Mouse (Mus musculus) kidney, adult 2 months (tissue): ENCODE data around the gene Uqcc1.

Source experiments
- CTCF ChIP-seq: fragments of 200-500 bp; conservative IDR thresholded peaks from 2 replicates; pipeline ENCODE4 v1.5.1; 2011; ENCODE audit warnings: low read depth, mild to moderate bottlenecking, control low read depth, low read length, moderate library complexity, mixed read lengths; ENCODE audit not compliant: insufficient read depth, insufficient read length
- POLR2A ChIP-seq: fragments of 200-500 bp; IDR thresholded peaks from one replicate; pipeline ENCODE4 v1.6.1; 2011; ENCODE audit warnings: low read depth, low read length, control low read depth

- no peak for TF ChIP-seq CTCF
- no peak for TF ChIP-seq POLR2A
Observed at GRCm38 (mm10) chr2:155819392-155819448, 110.9 kb downstream of the Uqcc1 start, which contains the start of gene BC029722.
